Mouse (Mus musculus) limb, embryonic 13.5 days (tissue): ENCODE measurements at regions not wholly inside any gene's neighbourhood (a gene's known extent, or its start where the extent isn't known, plus 50 kb on each side); places are given as distances from the start of the nearest gene placed in this dataset.

ENCODE experiments used
- ATAC-seq: fragments of 200-750 bp; cut with Nextera tagmentation; 2 replicates; pipeline ENCODE4 v1.8.0; 2017; ENCODE audit warnings: low read depth, moderate number of reproducible peaks, moderate TSS enrichment; ENCODE audit not compliant: low FRiP score
- H3K27ac ChIP-seq: fragments of 300-500 bp; sonication (generic); 2 replicates; pipeline ENCODE4 v1.5.1; 2015; ENCODE audit warnings: inconsistent platforms, mild to moderate bottlenecking, moderate library complexity
- H3K27me3 ChIP-seq: fragments of 300-500 bp; sonication (generic); 2 replicates; pipeline ENCODE4 v1.6.1; 2015; ENCODE audit warnings: mild to moderate bottlenecking, inconsistent platforms
- H3K36me3 ChIP-seq: fragments of 300-500 bp; sonication (generic); 2 replicates; pipeline ENCODE4 v1.6.1; 2015; ENCODE audit warnings: inconsistent platforms, mild to moderate bottlenecking, moderate library complexity
- H3K4me1 ChIP-seq: fragments of 300-500 bp; sonication (generic); 2 replicates; pipeline ENCODE4 v1.6.1; 2015; ENCODE audit warnings: inconsistent platforms
- H3K4me2 ChIP-seq: fragments of 300-500 bp; sonication (generic); replicated peaks from 2 replicates; pipeline ENCODE4 v1.6.1; 2015; ENCODE audit warnings: inconsistent platforms, mild to moderate bottlenecking, moderate library complexity
- H3K4me3 ChIP-seq: fragments of 300-500 bp; sonication (generic); 2 replicates; pipeline ENCODE4 v1.5.1; 2015; ENCODE audit warnings: moderate library complexity, mild to moderate bottlenecking, inconsistent platforms
- H3K9ac ChIP-seq: fragments of 300-500 bp; sonication (generic); 2 replicates; pipeline ENCODE4 v1.6.1; 2015; ENCODE audit warnings: mild to moderate bottlenecking, inconsistent platforms
- H3K9me3 ChIP-seq: fragments of 300-500 bp; sonication (generic); 2 replicates; pipeline ENCODE4 v1.6.1; 2016; ENCODE audit warnings: inconsistent platforms
- WGBS: fragments of 180-500 bp; shearing (Covaris S2); methylation state at CpG from one replicate; pipeline ENCODE4 v1.1.7; 2015; 5-methylcytosine and 5-hydroxymethylcytosine counted together

- WGBS = 91% methylated on average over 6 of the region's 6 CpGs
- peaks cover 7% of the 10 kb centered on the region; the same call in 1 of the 2 replicates for H3K9me3 ChIP-seq
- H3K9ac ChIP-seq = no peak overlapping the region
- H3K36me3 ChIP-seq = no peaks in the 10 kb centered on the region
- no peaks in the 10 kb centered on the region for H3K4me1 ChIP-seq
- no peak overlapping the region for H3K27ac ChIP-seq
- no peak overlapping the region for H3K4me3 ChIP-seq
- no peak for ATAC-seq
- no peak overlapping the region for H3K4me2 ChIP-seq
- no peaks in the 10 kb centered on the region for H3K27me3 ChIP-seq
These were observed 88.5 kb upstream of the Plcl2 start for GRCm38 (mm10) chr17:50420690-50421089.

- WGBS = 93% methylated on average over 10 of the region's 10 CpGs
- ATAC-seq = no peak
- H3K4me2 ChIP-seq = no peak overlapping the region
- H3K4me3 ChIP-seq = no peak overlapping the region
- H3K27ac ChIP-seq = no peak overlapping the region
- peaks cover 7% of the 10 kb centered on the region; the same call in 1 of the 2 replicates for H3K9me3 ChIP-seq
- no peaks in the 10 kb centered on the region for H3K36me3 ChIP-seq
- H3K9ac ChIP-seq = no peak overlapping the region
- no peaks in the 10 kb centered on the region for H3K4me1 ChIP-seq
- H3K27me3 ChIP-seq = no peaks in the 10 kb centered on the region
These were observed 87.7 kb upstream of the Plcl2 start for GRCm38 (mm10) chr17:50421476-50421875.

- H3K9me3 ChIP-seq = no peaks in the 10 kb centered on the region
- H3K36me3 ChIP-seq = no peaks in the 10 kb centered on the region
- H3K4me3 ChIP-seq = no peak overlapping the region
- WGBS = 87% methylated on average over 3 of the region's 3 CpGs
- H3K9ac ChIP-seq = no peak overlapping the region
- H3K4me2 ChIP-seq = no peak overlapping the region
- no peaks in the 10 kb centered on the region for H3K27me3 ChIP-seq
- no peak for ATAC-seq
- no peaks in the 10 kb centered on the region for H3K4me1 ChIP-seq
- H3K27ac ChIP-seq = no peak overlapping the region
These were observed 84.1 kb upstream of the Plcl2 start for GRCm38 (mm10) chr17:50425110-50425509.

GRCm38 (mm10) chr17:50425531-50425930, 83.7 kb upstream of the Plcl2 start:
- ATAC-seq = no peak
- no peak overlapping the region for H3K4me2 ChIP-seq
- no peaks in the 10 kb centered on the region for H3K36me3 ChIP-seq
- no peaks in the 10 kb centered on the region for H3K4me1 ChIP-seq
- no peak overlapping the region for H3K27ac ChIP-seq
- H3K27me3 ChIP-seq = no peaks in the 10 kb centered on the region
- H3K9me3 ChIP-seq = no peaks in the 10 kb centered on the region
- WGBS = 86% methylated on average over 4 of the region's 4 CpGs
- H3K9ac ChIP-seq = no peak overlapping the region
- H3K4me3 ChIP-seq = no peak overlapping the region

GRCm38 (mm10) chr17:50426146-50426545, 83.1 kb upstream of the Plcl2 start:
- Histone ChIP-seq H3K4me3 (no peak overlapping the region), H3K4me2 (no peak overlapping the region), H3K9me3 (no peaks in the 10 kb centered on the region), H3K27ac (no peak overlapping the region), H3K4me1 (no peaks in the 10 kb centered on the region), H3K27me3 (no peaks in the 10 kb centered on the region), H3K36me3 (no peaks in the 10 kb centered on the region), H3K9ac (no peak overlapping the region)
- no peak for ATAC-seq
- 67% methylated on average over 7 of the region's 7 CpGs for WGBS

- H3K9ac ChIP-seq = no peak overlapping the region
- H3K4me3 ChIP-seq = no peak overlapping the region
- H3K27ac ChIP-seq = no peak overlapping the region
- WGBS = 33% methylated on average over 10 of the region's 10 CpGs
- no peaks in the 10 kb centered on the region for H3K9me3 ChIP-seq
- no peaks in the 10 kb centered on the region for H3K36me3 ChIP-seq
- H3K27me3 ChIP-seq = no peaks in the 10 kb centered on the region
- H3K4me2 ChIP-seq = no peak overlapping the region
- no peak for ATAC-seq
- H3K4me1 ChIP-seq = no peaks in the 10 kb centered on the region
These were observed 81.7 kb upstream of the Plcl2 start for GRCm38 (mm10) chr17:50427331-50428003.

- H3K27ac ChIP-seq = no peak overlapping the region
- H3K4me2 ChIP-seq = no peak overlapping the region
- no peak for ATAC-seq
- no peak overlapping the region for H3K4me3 ChIP-seq
- no peaks in the 10 kb centered on the region for H3K36me3 ChIP-seq
- H3K27me3 ChIP-seq = no peaks in the 10 kb centered on the region
- H3K9me3 ChIP-seq = no peaks in the 10 kb centered on the region
- H3K9ac ChIP-seq = no peak overlapping the region
- WGBS = 63% methylated on average over 5 of the region's 5 CpGs
- no peaks in the 10 kb centered on the region for H3K4me1 ChIP-seq
These were observed 81.1 kb upstream of the Plcl2 start for GRCm38 (mm10) chr17:50428004-50428560.

- Histone ChIP-seq H3K4me3 (no peak overlapping the region), H3K4me2 (no peak overlapping the region), H3K9me3 (no peaks in the 10 kb centered on the region), H3K27ac (no peak overlapping the region), H3K27me3 (no peaks in the 10 kb centered on the region), H3K36me3 (no peaks in the 10 kb centered on the region), H3K4me1 (no peaks in the 10 kb centered on the region), H3K9ac (no peak overlapping the region)
- 86% methylated on average over 6 of the region's 6 CpGs for WGBS
- ATAC-seq = no peak
These were observed 76.6 kb upstream of the Plcl2 start for GRCm38 (mm10) chr17:50432559-50432958.

- 82% methylated on average over 5 of the region's 5 CpGs for WGBS
- Histone ChIP-seq H3K9ac (no peak overlapping the region), H3K4me3 (no peak overlapping the region), H3K4me1 (no peaks in the 10 kb centered on the region), H3K27me3 (no peaks in the 10 kb centered on the region), H3K36me3 (no peaks in the 10 kb centered on the region), H3K9me3 (no peaks in the 10 kb centered on the region), H3K4me2 (no peak overlapping the region), H3K27ac (no peak overlapping the region)
- ATAC-seq = no peak
These were observed 70.2 kb upstream of the Plcl2 start for GRCm38 (mm10) chr17:50438960-50439359.

- Histone ChIP-seq H3K9me3 (no peaks in the 10 kb centered on the region), H3K4me3 (no peak overlapping the region), H3K27me3 (no peaks in the 10 kb centered on the region), H3K9ac (no peak overlapping the region), H3K4me2 (no peak overlapping the region), H3K36me3 (no peaks in the 10 kb centered on the region), H3K27ac (no peak overlapping the region), H3K4me1 (no peaks in the 10 kb centered on the region)
- 77% methylated on average over 3 of the region's 3 CpGs for WGBS
- no peak for ATAC-seq
These were observed 69.8 kb upstream of the Plcl2 start for GRCm38 (mm10) chr17:50439365-50439764.

GRCm38 (mm10) chr17:50442062-50442461, 67.1 kb upstream of the Plcl2 start:
- no peak for ATAC-seq
- 88% methylated on average over 5 of the region's 5 CpGs for WGBS
- H3K27ac ChIP-seq = no peak overlapping the region

GRCm38 (mm10) chr17:50442905-50443304, 66.3 kb upstream of the Plcl2 start:
- H3K27ac ChIP-seq = no peak overlapping the region
- H3K9me3 ChIP-seq = no peaks in the 10 kb centered on the region
- no peak overlapping the region for H3K4me3 ChIP-seq
- no peaks in the 10 kb centered on the region for H3K4me1 ChIP-seq
- H3K9ac ChIP-seq = no peak overlapping the region
- no peak for ATAC-seq
- H3K4me2 ChIP-seq = no peak overlapping the region
- no peaks in the 10 kb centered on the region for H3K27me3 ChIP-seq
- 88% methylated on average over 6 of the region's 6 CpGs for WGBS
- no peaks in the 10 kb centered on the region for H3K36me3 ChIP-seq

More at GRCm38 (mm10) chr17:50442062-50442461, 67.1 kb upstream of the Plcl2 start:
- Histone ChIP-seq H3K36me3 (no peaks in the 10 kb centered on the region), H3K4me2 (no peak overlapping the region), H3K4me1 (no peaks in the 10 kb centered on the region), H3K9ac (no peak overlapping the region), H3K4me3 (no peak overlapping the region), H3K9me3 (no peaks in the 10 kb centered on the region), H3K27me3 (no peaks in the 10 kb centered on the region)
